Mouse (Mus musculus) urinary bladder, adult 18-20 months (tissue): ENCODE results near the gene Peli1.
"Not testable (repeated sequence)": the region's sequence is repeated elsewhere in the genome, so short reads cannot be mapped to it uniquely, and the experiment has no call there.

ENCODE experiments used
- DNase-seq, 2 experiments: peaks; one replicate each; pipeline ENCODE4 v3.0.0; 2022; ENCODE audit warnings: low spot score in 2 of 2, mixed read lengths in 2 of 2

Peli1 gene

DNA sequence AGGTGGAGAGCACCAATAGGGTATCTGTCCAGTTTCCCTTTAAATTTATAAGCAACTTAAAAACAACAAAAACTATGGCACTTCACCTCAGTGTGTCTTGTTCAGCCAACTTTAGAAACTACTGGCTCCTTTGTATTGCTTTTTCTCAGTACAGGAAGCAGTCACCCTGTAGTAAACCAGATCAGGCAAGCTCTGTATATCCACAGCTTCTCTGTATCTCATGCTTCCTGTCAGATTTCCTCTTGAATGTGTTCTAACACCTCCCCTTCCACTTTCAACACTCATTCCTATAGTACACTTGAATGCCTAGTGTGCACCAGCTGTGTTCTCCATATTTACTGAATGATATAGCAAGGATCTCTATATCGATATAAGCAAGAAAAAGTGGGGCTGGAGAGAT lies 60.6 kb downstream of the Peli1 start:
- DNase-seq = no peak

DNA sequence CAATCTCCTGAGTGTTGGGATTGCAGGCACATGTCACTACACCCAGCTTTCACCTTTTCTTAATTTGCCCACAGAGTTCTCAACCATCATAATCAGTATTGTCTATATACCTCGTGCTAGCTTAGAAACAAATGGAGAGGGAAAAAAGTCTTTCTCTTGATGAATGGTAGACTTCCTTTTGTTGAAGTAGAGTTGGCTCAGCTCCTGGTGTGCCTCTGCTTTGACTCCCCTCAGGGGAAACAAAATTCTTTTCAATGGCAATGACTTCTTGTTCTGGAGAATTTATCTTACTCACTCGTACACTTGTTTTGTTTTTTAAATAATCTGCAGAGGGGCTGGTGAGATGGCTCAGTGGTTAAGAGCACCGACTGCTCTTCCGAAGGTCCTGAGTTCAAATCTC lies 62.0 kb downstream of the Peli1 start:
- DNase-seq = no peak

DNA sequence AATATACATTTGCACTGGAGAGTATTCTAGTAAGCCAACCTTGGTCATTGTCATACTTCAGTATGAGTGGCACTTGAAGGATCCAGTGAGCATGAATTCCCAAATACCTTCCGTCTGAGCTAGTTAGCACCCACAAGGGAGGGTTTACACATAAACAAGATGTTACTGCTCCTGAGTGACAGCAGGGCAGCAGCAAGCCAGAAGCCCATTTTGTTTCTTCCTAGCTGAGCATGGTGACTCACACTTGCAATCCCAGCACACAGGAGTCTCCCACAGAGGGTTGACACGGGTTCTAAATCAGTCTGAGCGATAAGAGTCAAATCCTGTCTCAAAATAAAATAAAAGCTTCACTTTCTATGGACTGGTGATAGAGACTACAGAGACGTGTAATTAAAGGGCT lies 66.5 kb downstream of the Peli1 start:
- DNase-seq = no peak

DNA sequence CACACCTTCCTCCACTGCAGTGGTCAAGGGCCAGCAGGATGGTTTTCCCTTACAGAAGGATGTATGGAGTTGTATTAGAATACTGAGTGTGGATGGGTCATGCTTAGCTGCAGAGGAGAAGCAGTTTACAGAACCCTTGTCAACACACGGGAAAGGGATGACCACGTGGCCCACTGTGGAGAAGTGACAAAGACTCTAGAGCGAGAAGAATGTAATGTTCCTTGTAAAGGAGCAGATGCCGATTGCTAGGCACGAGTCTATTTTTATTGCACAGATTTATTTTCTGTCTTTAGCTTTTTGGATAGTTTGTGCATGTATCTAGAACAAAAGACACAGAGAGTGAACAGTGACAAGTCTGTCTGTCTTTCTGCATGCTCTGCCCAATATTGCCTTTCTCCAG lies 71.0 kb downstream of the Peli1 start:
- DNase-seq = no peak

DNA sequence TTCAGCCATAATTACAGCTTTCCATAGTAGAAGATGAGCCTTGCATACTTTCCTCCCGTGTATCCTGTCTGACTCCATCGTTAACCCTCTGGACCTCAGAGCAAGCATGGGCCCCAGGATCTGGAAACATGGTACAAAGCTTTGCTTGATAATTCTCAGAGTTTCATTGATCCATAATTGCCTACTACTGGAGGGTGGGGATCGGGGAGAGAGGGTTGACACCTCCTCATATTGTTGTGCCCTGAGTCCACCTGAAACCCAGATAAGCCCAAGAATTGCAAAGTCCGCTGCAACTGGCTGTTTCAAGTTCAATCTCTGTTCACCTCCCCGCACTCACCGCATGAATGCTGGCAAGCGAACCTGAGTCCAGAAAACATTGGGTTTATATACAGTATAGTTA lies 72.1 kb downstream of the Peli1 start:
- no peak for DNase-seq

DNA sequence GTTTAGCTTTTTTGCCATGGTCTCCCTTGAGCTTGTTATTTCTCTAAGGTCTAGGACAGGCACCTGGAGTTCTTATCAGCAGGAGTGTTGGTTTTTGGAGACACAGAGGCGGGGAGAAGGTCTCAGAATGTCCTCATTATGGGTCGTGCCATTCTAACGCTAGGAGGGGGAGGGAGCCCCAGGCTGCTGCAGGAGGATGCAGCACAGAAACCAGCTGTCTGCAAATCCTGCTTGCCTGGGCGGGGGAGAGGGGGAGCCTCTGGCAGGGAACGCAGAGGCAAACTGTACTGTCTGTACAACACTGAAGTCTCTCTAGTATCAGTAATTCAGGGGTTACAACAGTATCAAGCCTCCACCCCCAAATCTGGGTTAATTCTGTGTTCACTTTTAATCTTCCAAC lies 72.6 kb downstream of the Peli1 start:
- DNase-seq = no peak

DNA sequence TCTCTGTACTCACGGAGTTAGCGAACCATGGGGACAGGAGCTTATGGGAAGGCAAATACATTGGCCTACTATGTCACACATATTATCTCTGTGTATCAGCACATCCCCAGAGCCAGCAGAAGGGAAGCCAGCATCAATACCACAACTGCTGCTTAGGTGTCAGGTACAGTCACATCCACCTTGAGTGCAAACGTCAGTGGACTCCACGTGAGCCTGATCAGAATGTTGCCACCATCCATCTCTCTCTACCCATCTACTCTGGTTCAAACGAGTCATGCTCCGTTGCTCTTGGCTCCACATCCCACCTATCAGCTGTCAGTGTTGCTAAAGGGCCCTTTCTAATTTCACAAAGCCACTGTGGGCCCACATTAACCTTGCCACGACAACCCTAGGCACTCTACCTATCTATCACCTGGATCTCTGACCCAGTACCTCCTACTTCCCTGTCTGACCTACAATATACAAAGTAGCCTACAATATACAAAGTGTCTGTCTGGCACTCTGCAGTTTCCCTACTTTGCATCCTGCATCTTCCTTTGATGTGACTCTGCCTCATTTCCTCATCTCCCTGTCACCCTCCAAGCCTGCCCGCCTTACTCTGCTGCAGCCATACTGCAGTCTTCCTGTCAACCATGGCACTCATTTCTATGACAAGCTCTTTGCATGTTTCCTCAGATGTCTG lies 73.4 kb downstream of the Peli1 start:
- DNase-seq = no peak

DNA sequence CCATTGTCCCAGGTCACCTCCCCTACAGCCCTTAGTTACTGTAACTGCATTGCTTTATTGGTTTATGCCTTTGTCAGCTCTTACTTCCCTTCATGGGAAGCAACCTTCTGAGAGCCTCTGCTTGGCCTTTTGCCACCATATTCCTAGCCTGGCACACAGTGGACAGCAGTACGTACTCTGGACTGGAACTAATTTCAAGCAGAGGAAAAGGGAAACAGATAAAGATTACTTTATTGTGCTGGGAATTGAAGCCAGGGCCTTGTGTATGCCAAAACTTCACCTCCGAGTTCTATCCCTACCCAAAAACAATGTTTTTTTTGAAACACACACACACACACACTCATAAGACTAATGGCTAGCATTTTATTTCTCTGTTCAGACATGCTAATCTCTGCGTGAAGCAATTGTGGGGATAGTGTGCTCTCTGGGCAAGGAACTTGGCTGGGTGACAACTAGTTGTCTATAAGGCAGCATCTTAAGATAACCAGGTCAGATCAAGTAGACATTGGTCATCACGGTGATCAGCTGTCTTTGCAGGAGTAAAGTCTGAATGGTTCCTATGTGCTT lies 74.0 kb downstream of the Peli1 start:
- DNase-seq = no peak

DNA sequence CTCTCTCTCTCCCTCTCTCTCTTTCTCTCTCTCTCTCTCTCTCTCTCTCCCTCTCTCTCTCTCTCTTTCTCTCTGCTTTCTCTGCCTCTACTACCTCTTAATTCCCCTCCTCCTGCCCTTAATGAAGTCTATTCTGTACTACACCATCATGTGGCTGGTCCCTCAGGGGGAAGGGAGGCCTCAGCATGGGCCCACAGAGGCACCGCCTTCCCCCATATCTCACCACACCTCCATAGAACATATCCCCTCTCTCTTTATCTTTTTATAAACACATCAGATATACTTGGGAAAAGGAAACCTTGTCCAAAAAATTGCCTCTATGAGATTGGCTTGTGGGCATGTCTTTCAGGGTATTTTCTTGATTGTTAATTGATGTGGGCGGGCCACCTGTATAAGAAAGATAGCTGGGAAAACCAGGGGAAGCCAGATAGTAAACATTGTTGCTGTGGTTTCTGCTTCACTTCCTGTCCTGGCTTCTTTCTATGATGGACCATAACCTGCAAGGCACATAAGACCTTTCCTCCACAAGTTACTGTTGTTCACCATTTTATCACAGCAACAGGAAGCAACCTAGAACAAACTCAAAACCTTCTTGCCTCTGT lies 75.5 kb downstream of the Peli1 start:
- no peak for DNase-seq

DNA sequence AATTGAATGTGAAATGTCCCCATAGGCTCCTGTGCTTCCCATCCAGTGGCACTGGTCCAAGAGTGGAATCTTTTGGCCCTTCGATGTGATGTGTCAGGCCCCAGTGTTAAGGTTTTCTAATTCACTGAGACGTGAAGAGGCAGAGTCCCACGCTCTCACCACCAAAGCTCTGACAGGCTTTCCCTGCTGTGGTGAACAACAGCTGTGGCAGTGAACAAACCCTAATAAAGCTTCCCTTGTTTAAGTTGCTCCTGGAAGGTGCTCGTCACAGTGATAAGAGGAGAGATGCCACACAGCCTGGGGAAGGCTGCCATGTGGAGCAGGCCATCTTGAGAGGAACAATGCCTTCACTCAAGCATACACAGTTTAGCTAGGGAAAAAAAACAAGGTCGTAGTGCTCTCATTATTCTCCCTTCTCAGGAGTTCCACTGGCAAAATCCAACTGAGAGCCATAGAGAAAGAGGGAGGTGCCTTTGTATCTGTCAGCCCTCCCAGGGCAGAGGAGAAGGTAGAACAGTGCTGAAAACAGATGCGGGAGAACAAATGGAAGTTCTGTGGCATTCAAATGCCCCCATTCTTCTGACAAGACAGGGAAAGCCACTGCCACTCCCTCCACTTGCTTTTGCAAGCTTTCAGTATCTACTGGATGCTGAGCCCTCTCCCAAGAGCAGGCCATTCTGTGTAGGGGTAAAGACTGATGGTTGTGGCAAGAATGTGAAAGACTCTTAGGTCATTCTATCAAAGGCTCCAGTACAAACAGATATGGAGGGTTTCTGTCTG lies 77.9 kb downstream of the Peli1 start:
- DNase-seq = no peak

DNA sequence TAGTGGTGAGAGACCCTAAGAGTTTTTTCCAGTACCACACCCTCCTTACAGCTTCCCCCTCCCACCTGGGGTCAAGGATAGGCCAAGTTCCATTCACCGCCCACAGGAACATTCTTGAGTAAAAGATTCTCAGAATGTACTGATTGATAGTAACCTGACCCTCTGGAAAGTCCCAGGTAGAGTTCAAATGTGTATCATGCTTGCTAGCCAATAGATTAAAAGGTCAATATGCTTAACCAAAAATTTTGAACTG lies 78.4 kb downstream of the Peli1 start:
- not testable (repeated sequence) for DNase-seq

DNA sequence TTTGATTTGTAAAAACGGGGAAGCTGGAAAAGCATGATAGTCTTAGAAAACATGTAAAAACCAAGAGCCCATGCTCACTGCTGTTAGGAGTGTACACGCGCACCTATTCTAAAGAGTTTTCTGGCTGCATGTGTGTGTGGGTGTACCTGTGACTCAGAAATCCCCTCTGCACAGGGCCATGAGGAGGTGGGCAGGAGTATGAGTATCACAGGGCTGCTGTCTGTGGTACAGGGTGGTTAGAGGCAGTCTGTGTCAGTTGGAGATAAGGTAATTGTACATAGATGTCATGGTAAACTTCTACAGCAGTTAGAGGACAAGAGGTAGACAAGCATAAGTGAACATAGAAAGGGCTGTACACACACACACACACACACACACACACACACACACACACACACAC lies 81.2 kb downstream of the Peli1 start:
- DNase-seq = no peak

DNA sequence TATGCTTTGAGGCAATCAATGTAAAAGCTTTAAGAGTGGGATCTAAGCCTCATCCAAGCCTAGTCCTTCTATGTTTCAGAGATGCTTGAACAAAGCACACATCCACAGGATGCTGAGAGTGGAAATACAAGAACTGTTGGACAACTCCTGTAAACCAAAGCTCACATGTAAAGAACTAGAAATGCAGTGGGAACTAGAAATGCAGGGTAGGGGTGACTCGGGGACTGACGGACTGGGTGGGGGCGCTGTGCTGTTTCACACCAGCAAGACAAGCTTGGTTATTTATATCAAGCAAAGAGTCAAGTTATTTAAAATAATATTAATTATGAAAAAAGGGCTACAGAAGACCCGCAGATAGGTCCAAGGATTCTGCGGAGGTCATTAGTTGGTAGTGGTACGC lies 82.8 kb downstream of the Peli1 start:
- no peak for DNase-seq

DNA sequence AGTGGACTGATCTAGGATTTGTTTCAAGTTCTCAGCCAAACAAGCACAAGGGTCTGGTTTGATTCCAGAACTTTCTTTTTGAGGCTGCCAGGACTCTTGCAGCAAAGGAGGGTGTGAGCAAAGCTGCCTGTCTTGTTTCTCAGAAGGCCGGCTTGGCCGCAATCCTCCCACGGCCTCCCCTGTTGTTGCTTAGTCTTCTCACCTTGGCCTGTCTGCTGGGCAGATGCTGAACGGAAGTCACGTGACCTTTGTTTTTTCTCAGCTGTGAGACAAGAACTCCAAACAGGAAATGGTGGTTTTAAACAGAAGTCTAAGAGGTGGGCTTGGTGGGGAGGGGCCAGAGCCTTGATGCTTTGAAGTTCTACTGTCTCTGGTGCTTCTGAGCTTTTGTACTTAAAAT lies 83.3 kb downstream of the Peli1 start:
- peak in 1 of 2 experiments; percentile 31 for DNase-seq

DNA sequence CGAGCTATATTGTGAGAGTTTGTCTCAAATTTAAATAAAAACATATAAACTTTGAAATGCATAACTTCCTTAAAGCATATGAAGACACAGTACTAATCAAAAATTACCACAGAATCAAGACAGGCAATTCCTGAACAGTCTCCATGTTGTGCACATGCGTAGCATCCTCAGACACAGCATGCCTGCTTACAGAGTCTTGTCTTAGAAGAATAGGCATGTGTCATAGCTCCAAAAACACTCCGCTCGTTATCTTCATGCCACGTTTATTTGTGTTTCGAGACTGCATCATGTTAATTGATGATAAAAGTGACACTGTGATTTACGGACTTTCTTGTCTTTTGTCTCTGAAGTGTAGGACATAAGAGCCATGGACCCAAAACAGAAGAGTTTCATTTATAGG lies 84.0 kb downstream of the Peli1 start:
- DNase-seq = no peak

DNA sequence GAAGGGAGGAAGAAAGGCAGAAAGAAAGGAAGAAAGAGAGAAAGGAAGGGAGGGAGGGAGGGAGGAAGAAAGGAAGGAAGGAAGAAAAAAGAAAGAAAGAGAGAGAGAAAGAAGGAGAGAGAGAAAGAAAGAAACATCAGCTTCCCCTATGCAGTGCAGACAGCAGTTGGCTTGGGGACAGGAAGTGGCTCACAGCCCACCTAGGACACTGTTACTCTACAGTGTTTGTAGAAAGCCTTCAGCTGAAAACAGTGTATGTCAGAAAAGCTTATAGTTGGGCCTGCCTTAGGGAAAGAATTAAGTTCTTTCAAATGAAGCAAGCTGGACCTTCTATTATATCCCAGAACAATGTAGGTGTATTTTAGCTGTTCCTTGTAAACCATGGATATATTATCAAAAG lies 85.4 kb downstream of the Peli1 start:
- DNase-seq = no peak

DNA sequence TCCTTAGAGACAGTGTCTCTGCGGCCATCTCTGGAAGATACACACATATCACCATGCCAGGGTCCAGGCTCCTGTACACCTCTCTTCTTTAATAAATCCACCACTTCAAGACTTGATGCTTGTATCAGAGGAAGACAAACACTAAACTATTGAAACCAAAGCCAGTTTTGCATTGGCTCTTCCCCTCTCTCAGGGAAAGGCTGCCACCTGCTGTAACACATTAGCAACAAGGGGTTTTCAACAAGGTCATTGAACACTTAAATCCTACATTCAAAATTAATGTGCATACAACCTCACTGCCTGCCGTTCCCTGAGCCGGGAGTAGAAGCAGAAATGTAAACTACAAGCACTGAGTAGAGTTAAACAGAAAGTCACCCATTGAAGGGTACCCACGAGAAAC lies 87.3 kb downstream of the Peli1 start:
- peak; percentile 16 to 24 for DNase-seq

DNA sequence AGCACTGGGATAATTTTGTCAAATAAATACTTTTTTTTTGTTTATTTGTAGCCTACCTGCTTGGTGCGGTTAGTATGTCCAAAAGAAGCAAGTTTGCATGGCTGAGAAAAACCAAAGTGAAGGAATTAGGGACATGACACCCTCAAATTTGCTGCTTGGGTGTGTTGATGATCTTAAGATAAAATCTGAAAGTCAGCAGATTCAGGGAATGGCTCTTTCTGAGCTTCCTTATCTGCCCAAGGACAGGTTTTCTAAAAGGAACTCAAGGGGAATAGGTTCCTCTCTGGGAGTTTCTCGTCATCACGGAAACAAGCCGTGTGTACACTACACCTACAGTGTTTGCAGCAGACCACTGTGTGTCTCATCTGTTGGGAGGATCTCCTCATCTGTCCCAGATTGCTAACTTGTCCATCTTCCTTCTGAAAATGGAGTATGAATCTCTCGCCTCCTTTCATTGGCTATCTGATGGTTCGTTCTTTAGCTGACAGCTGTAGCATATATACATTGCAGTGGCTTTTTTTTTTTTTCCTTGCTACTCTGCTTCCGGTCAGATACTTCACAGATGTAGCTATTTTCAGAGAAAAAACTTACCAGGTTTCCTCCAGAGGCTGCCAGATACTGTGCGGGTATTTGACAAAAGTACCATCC lies 88.0 kb downstream of the Peli1 start:
- DNase-seq = no peak

DNA sequence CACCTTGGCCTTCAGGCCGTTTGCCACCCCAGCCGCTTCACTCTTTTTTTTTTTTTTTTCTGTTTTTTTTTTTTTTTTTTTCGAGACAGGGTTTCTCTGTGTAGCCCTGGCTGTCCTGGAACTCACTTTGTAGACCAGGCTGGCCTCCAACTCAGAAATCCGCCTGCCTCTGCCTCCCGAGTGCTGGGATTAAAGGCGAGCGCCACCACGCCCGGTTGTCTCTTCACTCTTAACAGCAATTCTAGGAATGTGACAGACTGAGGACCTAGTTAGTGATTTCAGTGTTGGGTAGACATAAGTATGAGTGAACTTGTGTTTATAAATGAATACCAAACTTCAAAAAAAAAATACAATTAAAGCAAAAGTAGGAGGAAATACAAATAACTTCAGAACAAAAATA lies 88.8 kb downstream of the Peli1 start:
- DNase-seq = not testable (repeated sequence)

DNA sequence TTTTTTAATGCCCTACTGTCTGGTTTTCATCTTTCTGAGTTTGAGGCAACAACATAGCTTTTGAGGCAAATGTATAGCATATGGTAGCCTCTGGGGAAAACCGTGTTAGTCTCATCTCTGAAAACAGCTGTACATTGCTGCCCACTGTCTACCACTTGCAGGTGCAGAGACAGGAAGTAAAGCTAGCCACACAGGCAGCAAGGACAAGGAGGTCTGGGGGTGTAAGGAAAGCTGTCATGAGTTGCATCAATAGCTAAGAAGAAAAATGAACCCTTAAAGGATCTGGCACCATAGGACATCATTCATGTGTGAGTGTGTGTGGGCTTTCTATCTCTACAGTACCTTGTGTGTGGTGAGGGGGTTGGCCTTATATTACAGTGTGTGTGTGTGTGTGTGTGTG lies 89.6 kb downstream of the Peli1 start:
- no peak for DNase-seq

DNA sequence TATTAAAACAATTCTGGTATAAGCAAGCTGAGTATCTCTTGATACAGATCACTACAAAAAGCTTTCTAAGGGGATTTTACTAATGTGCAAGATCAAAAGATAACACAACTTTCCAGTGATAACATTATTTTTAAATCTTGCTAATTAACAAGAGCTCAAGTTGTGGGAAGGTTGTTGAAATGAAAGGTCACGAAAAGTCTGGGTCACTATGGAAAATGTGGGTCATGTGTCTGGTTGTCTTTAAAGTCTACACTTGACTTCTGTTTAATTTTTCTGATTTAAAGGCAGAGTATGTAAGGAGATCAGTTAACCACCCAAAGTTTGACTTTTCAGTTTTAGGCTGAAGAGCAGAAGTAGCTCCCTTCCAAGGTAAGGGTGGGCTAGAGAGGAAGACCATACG lies 90.5 kb downstream of the Peli1 start:
- DNase-seq = no peak

DNA sequence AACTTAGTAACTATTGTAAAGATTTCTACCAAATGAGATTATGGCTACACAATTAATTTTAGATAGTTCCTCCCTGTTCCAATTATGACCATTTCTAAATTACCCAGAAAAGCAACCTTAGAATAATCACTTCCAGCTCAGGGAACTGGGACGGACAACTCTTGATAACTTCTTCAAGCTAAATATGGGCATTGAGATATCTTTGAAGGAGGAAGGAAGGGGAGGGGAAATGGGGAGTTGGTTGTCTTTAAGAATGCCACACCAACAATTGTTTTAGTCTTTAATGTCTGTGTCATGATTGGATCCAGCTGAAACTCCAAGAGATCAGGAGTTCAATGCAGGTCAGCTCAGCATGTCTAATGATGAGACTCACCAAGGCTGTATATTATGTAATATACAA lies 91.6 kb downstream of the Peli1 start:
- no peak for DNase-seq

DNA sequence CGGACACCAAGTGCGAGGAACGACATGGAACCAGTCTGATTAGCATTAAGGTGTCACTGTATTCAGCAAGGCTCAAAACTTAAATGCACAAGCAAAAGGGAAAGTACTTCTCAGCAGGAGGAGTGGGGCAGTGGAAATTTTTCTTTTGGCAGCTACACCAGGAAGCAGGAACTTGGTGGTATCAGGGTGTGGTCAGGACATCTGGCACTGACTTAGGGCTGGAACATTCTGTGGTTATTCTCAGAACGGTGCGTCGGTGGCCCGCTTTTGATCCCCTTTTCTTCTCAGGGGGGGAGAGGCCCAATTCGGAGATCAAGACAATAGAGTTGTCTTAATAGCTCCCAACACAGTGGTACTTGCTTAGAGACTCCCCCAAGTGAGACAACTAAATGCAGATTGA lies 100.7 kb downstream of the Peli1 start:
- not testable (repeated sequence) for DNase-seq
